Mouse (Mus musculus) liver, embryonic 13.5 days (tissue): ENCODE measurements around the gene Hbb-y. TPM values are rescaled to one million over a fixed set of nuclear protein-coding genes. Genes with fewer than 3 reads are reported as not detected.

Source experiments
- ATAC-seq: fragments of 200-750 bp; cut with Nextera tagmentation; 2 replicates; pipeline ENCODE4 v1.8.0; 2017; ENCODE audit warnings: low read depth, mild to moderate bottlenecking, moderate number of reproducible peaks, moderate library complexity
- DNase-seq: peaks from one replicate; pipeline ENCODE4 v3.0.0; 2022
- H3K27ac ChIP-seq: fragments of 300-500 bp; sonication (generic); 2 replicates; pipeline ENCODE4 v1.5.1; 2015; ENCODE audit warnings: moderate library complexity, mild to moderate bottlenecking, inconsistent platforms
- H3K27me3 ChIP-seq: fragments of 300-500 bp; sonication (generic); 2 replicates; pipeline ENCODE4 v1.6.1; 2015; ENCODE audit warnings: mild to moderate bottlenecking, inconsistent platforms
- H3K36me3 ChIP-seq: fragments of 300-500 bp; sonication (generic); 2 replicates; pipeline ENCODE4 v1.6.1; 2015; ENCODE audit warnings: mild to moderate bottlenecking, inconsistent platforms
- H3K4me1 ChIP-seq: fragments of 300-500 bp; sonication (generic); replicated peaks from 2 replicates; pipeline ENCODE4 v1.6.1; 2015; ENCODE audit warnings: inconsistent platforms
- H3K4me2 ChIP-seq: fragments of 300-500 bp; sonication (generic); 2 replicates; pipeline ENCODE4 v1.6.1; 2015; ENCODE audit warnings: inconsistent platforms, mild to moderate bottlenecking, moderate library complexity
- H3K4me3 ChIP-seq: fragments of 300-500 bp; sonication (generic); replicated peaks from 2 replicates; pipeline ENCODE4 v1.5.1; 2015; ENCODE audit warnings: mild to moderate bottlenecking, inconsistent platforms
- H3K9ac ChIP-seq: fragments of 300-500 bp; sonication (generic); 2 replicates; pipeline ENCODE4 v1.6.1; 2015; ENCODE audit warnings: mild to moderate bottlenecking, inconsistent platforms
- H3K9me3 ChIP-seq: fragments of 300-500 bp; sonication (generic); replicated peaks from 2 replicates; pipeline ENCODE4 v1.6.1; 2016; ENCODE audit warnings: inconsistent platforms
- WGBS: fragments of 180-500 bp; shearing (Covaris S2); methylation state at CpG from one replicate; pipeline ENCODE4 v1.1.7; 2015; ENCODE audit not compliant: insufficient replicate concordance; 5-methylcytosine and 5-hydroxymethylcytosine counted together
- polyA plus RNA-seq: library from polyadenylated mRNA; unstranded; fragments of >200 nt; fragmentation: Nextera tagmentation; extraction: Ambion mirVana; gene quantifications from 2 replicates; pipeline ENCODE4 v1.2.1, GENCODE M21; 2015

Hbb-y gene
- 3,309 and 4,306 TPM in 2 replicates for polyA plus RNA-seq

DNA sequence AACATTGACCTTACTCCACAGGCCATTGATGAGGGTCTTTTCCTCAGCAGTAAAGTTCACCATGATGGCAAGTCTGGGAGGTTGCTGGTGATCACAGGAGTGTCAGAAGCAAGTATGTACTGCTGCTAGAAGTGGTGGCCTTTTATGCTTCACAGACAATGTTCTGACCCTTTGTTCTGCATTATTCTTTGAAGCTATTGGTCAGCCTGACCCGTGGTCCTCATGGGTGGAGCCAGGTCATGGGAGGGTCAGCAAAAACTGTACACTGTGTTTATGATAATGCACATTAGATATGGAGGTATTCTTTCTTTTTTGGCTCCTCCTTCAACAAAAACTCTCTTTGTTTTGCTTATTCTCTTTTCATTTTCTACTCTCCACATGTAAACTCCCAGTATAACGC, at the start of gene Hbb-y:
Gene Hbb-y, minus strand, starts transcription at position 127 of the 400 bp plus-strand sequence.
- Histone ChIP-seq H3K27me3 (no peaks in the 10 kb centered on the region), H3K4me3 (no peak within 1 kb of the TSS), H3K36me3 (no peaks in the 10 kb centered on the region), H3K4me2 (no peak within 1 kb of the TSS), H3K9ac (peak within 1 kb of the TSS; percentile 23; the same call in 1 of the 2 replicates), H3K27ac (peak within 1 kb of the TSS; percentile 78), H3K4me1 (peaks cover 64% of the 10 kb centered on the region), H3K9me3 (no peaks in the 10 kb centered on the region)
- DNase-seq (peak; percentile 39), ATAC-seq (peak; percentile 13; the same call in 1 of the 2 replicates)
- 46% methylated on average over 2 of the region's 2 CpGs for WGBS

DNA sequence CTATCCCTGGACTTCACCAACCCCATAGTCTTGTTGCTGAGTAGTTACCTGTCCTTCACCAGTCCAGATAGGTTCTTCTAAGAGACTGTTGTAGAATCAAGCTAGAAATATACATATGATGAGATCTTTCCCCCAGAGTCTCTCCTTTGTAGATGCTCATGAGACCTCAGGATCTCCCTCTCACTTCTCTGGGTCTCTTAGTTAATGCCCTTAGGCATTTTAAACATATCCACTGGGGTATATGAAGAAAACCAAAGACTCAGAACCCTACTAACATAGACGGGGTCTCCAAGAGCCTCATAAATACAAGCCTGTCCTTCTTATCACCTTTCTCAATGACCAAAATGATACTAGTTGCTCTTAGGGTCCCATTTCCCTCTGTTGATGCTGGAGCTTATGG, 41.4 kb upstream of the Hbb-y start, which contains the start of gene Olfr64:
Gene Olfr64, minus strand, starts transcription at position 101 of the 400 bp plus-strand sequence.
- 53% methylated on average over 1 of the region's 1 CpGs for WGBS
- H3K4me1 ChIP-seq, result peaks cover 2% of the 10 kb centered on the region; the same call in 1 of the 2 replicates
- ATAC-seq, result no peak

DNA sequence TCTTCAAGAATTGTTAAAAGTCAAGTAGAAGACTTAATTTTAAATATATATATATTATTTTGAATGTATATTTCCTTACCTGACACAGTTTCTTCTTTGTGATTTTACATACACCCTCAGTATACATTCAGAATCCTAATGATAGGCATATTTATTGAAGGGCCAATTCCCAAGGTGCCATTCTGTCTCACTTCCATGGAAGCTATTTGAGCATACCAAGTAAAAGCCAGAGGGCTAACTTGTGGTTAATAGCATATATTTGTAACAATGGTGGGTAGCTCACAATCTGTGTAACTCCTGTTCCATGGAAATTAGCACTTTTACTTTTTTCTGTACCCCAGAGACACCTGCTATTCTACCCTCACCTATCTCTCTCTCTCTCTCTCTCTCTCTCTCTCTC, 33.1 kb upstream of the Hbb-y start, which contains the start of gene Olfr66:
Gene Olfr66, minus strand, starts transcription at position 101 of the 400 bp plus-strand sequence.
- Histone ChIP-seq H3K27ac (no peak within 1 kb of the TSS), H3K4me2 (no peak within 1 kb of the TSS), H3K27me3 (0 out of 2 replicates have a peak, but pooled peaks cover 2% of the 10 kb centered on the region), H3K36me3 (no peaks in the 10 kb centered on the region), H3K4me1 (peaks cover 6% of the 10 kb centered on the region; the same call in 1 of the 2 replicates), H3K9me3 (no peaks in the 10 kb centered on the region), H3K4me3 (no peak within 1 kb of the TSS), H3K9ac (no peak within 1 kb of the TSS)
- ATAC-seq, result no peak
- no peak for DNase-seq

More for the DNA sequence above, 41.4 kb upstream of the Hbb-y start, which contains the start of gene Olfr64:
- Histone ChIP-seq H3K27me3 (peaks cover 3% of the 10 kb centered on the region; the same call in 1 of the 2 replicates), H3K27ac (no peak within 1 kb of the TSS), H3K36me3 (no peaks in the 10 kb centered on the region), H3K4me2 (no peak within 1 kb of the TSS), H3K9ac (no peak within 1 kb of the TSS), H3K4me3 (no peak within 1 kb of the TSS), H3K9me3 (no peaks in the 10 kb centered on the region)
- DNase-seq, result no peak

DNA sequence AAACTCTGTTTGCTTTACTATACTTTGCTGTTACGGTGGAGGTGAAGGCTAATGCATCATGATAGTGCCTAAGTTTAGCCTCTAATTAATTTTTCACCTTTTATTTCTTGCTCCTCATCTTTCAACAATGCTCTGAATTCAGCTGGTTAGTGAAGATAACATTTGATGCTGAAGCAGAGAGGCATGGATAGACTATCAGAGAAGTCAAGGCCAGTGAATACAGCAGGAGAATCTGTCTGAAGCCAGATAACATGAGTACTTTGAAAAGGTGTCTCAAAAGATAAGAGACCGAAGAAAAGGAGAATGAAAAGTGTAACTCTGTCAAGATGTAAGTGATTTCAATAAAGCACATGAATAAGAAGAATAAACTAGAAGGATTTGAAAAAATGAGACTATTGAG, 24.1 kb upstream of the Hbb-y start:
- Histone ChIP-seq H3K36me3 (no peaks in the 10 kb centered on the region), H3K27me3 (0 out of 2 replicates have a peak, but pooled peaks cover 2% of the 10 kb centered on the region), H3K4me1 (peaks cover 51% of the 10 kb centered on the region), H3K27ac (peak overlapping the region; percentile 96), H3K4me2 (no peak overlapping the region), H3K4me3 (no peak overlapping the region), H3K9ac (no peak overlapping the region), H3K9me3 (no peaks in the 10 kb centered on the region)
- peak; percentile 44 for DNase-seq
- 19% methylated on average over 2 of the region's 2 CpGs for WGBS
- peak; percentile 93 for ATAC-seq

DNA sequence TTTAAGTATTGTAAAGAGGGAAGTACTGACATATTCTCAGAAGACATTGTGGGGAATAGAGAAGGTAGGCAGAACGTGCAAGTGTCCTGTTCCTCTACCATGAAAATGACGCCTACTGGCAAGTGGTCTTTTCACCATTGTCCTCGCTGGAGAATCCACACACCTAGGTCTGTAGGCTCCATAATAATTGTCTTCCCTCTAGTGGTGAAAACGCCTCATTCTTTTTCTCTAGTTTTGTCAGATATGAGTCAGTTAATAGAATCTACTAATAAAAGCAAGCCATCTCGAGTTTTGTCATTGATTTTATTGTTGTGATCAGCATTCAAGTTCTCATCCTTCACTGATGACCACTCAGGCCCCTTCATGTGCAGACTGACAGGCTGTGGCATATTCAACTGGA, 21.4 kb upstream of the Hbb-y start:
- Histone ChIP-seq H3K9me3 (no peaks in the 10 kb centered on the region), H3K4me1 (peaks cover 65% of the 10 kb centered on the region), H3K27me3 (no peaks in the 10 kb centered on the region), H3K36me3 (no peaks in the 10 kb centered on the region), H3K9ac (peak overlapping the region; percentile 65), H3K4me3 (no peak overlapping the region), H3K27ac (peak overlapping the region; percentile 96), H3K4me2 (0 out of 2 replicates have a peak overlapping the region, but pooled peaks have one; percentile 17)
- no peak for DNase-seq
- WGBS, result 18% methylated on average over 5 of the region's 5 CpGs
- ATAC-seq, result no peak

DNA sequence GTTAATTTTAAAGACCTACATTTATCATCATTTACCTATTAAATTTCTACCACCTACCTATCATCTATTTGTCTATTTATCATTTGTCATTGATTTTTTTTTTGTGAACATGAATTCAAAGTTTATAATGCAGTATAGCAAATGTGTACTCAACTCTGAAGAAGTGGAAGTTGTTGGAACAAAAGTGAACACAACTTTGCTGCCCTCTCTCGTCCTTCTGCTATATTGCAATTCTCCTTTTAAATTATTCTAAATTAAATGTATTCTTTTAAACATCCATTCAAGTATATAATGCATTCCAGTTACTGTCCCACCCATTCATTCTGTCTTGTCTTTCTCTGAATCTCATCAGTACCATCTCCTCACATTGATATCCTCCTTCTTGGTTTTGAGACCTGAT, 20.0 kb upstream of the Hbb-y start:
- Histone ChIP-seq H3K4me3 (no peak overlapping the region), H3K9me3 (no peaks in the 10 kb centered on the region), H3K9ac (peak overlapping the region; percentile 71), H3K4me1 (peaks cover 61% of the 10 kb centered on the region), H3K4me2 (peak overlapping the region; percentile 34; the same call in 1 of the 2 replicates), H3K36me3 (no peaks in the 10 kb centered on the region), H3K27ac (peak overlapping the region; percentile 93), H3K27me3 (no peaks in the 10 kb centered on the region)
- WGBS, result 2% methylated on average over 1 of the region's 1 CpGs
- no peak for ATAC-seq
- DNase-seq, result no peak

DNA sequence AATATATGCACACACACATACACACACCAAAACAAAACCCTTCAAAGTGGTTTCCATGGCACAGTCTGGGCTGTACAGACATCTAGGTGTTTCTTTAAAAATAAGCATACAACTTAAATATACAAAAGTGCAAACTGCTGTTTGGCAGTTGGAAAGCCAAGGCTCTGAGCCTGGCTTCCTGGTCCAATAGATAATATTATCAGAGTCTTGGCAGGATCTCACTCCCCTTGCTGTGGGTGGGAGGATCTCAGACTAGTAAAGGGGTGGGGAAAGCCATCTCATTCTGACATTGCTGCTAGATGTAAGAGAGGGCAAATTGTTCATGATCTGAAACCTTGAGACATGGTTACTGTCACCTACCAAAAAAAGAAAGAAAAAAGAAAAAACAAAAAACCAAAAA, 17.7 kb upstream of the Hbb-y start:
- Histone ChIP-seq H3K36me3 (no peaks in the 10 kb centered on the region), H3K9me3 (no peaks in the 10 kb centered on the region), H3K9ac (peak overlapping the region; percentile 75), H3K4me2 (peak overlapping the region; percentile 57), H3K27ac (peak overlapping the region; percentile 99), H3K4me3 (no peak overlapping the region; the same call in 1 of the 2 replicates), H3K27me3 (no peaks in the 10 kb centered on the region), H3K4me1 (peaks cover 62% of the 10 kb centered on the region)
- DNase-seq (peak; percentile 70), ATAC-seq (peak; percentile 88)

DNA sequence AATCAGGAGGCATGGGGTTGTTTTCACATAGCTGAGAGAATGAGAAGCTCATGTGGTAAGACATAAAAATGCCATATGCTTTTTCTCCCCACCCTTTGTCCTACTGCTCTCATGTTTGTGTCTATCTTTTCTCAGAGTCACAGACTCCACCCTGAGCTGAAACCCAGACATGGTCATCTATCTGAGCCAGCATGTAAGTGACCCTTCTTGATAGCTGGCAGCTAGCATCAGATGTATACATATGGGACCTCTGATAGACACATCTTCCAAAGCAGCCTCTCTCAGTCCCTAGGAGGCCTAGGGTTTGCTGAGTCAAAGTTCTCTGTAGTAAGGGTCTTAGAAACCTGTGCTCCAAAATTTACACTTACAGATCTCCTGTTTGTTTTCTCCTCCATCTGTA, 12.7 kb upstream of the Hbb-y start:
- ATAC-seq, result peak; percentile 92
- Histone ChIP-seq H3K27ac (peak overlapping the region; percentile 98), H3K9me3 (no peaks in the 10 kb centered on the region), H3K4me3 (peak overlapping the region; percentile 9; the same call in 1 of the 2 replicates), H3K4me1 (peaks cover 75% of the 10 kb centered on the region), H3K4me2 (peak overlapping the region; percentile 50), H3K9ac (peak overlapping the region; percentile 76), H3K27me3 (no peaks in the 10 kb centered on the region), H3K36me3 (no peaks in the 10 kb centered on the region)
- DNase-seq, result peak; percentile 77

DNA sequence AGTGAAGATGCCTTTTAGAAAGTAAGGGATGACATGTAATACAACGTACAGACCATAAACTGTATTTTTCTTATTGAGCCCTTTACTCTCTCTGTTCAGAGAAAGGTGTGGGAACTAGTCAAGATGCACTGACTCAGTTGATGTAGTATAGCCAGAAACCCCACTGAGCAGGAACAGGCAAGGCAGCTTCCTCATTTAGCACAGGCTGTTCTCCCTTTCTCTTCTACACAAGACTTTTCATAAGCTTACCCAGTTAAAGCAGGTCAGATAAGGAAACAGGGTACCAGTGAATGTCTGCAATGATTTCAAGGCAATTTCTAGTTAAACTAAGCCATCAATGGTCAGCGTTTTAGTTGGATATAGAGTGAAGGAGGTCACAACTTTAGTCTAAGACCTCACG, 8.5 kb upstream of the Hbb-y start:
- Histone ChIP-seq H3K36me3 (no peaks in the 10 kb centered on the region), H3K9me3 (no peaks in the 10 kb centered on the region), H3K27me3 (no peaks in the 10 kb centered on the region), H3K4me2 (peak overlapping the region; percentile 38; the same call in 1 of the 2 replicates), H3K4me1 (peaks cover 72% of the 10 kb centered on the region), H3K4me3 (no peak overlapping the region), H3K27ac (peak overlapping the region; percentile 98), H3K9ac (peak overlapping the region; percentile 75)
- ATAC-seq (no peak), DNase-seq (no peak)
- WGBS, result 41% methylated on average over 3 of the region's 3 CpGs

DNA sequence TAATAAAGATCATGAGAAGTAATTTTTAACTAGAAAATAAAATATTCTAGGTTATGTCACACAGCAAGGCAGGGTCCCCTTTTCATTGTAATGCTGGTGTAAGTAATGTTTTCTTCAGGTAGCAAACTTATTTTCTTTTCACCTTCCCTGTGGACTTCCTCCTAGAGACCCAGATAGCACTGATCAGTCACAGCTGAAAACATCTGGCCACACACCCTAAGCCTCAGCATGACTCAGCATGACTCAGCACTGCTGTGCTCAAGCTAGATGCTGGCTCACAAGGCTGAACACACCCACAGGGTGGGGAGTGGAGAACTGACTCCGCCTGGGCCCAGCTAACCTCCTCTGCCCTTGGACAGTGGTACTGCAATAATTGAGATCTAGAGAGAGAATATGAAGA, 7.8 kb upstream of the Hbb-y start:
- H3K4me3 ChIP-seq, result no peak overlapping the region
- peak overlapping the region; percentile 75 for H3K9ac ChIP-seq
- H3K4me2 ChIP-seq, result 0 out of 2 replicates have a peak overlapping the region, but pooled peaks have one; percentile 38
- WGBS, result 6% methylated on average over 1 of the region's 1 CpGs
- peaks cover 66% of the 10 kb centered on the region for H3K4me1 ChIP-seq
- H3K27me3 ChIP-seq, result no peaks in the 10 kb centered on the region
- ATAC-seq (peak; percentile 82), DNase-seq (peak; percentile 95)
- H3K9me3 ChIP-seq, result no peaks in the 10 kb centered on the region
- H3K27ac ChIP-seq, result peak overlapping the region; percentile 98
- H3K36me3 ChIP-seq, result no peaks in the 10 kb centered on the region

DNA sequence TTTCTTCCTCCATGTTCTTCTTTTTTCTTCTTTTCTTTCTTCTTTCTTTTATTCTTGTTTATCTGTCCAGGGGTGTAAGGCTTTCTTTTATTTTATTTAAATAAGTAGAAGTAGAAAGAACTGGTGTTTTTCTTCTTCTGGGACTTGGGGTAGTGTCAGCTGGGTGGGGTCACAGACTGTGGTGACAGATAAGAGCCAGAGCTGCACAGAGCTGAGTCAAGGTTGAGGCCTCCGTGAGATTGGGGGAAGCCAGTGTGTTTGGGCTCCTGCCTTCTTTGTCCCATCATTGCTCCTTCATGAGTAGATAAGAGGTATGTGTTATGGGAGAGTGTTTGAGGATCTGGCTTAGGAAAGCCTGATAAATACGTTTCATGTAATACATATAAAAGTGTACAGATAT, 6.1 kb upstream of the Hbb-y start:
- WGBS, result 10% methylated on average over 2 of the region's 2 CpGs
- peak; percentile 92 for ATAC-seq
- H3K27ac ChIP-seq, result peak overlapping the region; percentile 98
- H3K4me1 ChIP-seq, result peaks cover 67% of the 10 kb centered on the region
- DNase-seq, result peak; percentile 74
- H3K9ac ChIP-seq, result peak overlapping the region; percentile 72
- peak overlapping the region; percentile 24; the same call in 1 of the 2 replicates for H3K4me3 ChIP-seq
- no peaks in the 10 kb centered on the region for H3K9me3 ChIP-seq
- H3K4me2 ChIP-seq, result peak overlapping the region; percentile 46
- H3K36me3 ChIP-seq, result no peaks in the 10 kb centered on the region
- no peaks in the 10 kb centered on the region for H3K27me3 ChIP-seq

DNA sequence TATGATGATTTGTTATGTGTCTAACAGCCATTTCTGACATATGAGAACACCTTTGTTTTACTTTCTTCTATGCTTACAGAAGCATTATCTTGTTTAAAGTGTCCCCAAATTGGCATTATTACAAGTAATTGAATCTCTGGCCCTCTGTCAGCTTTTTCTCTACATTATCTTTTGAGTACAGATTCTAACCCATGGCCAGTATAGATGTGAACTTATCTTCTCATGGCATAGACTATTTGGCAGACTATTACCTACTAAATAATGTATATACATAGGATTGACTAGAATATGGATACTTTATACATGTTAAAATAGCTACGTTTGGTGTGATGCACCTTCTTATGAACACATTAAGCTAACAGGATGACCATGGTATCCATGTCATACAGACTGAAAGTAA, 1.7 kb upstream of the Hbb-y start:
- ATAC-seq (peak; percentile 31), DNase-seq (no peak)
- Histone ChIP-seq H3K36me3 (no peaks in the 10 kb centered on the region), H3K9me3 (no peaks in the 10 kb centered on the region), H3K4me3 (no peak overlapping the region), H3K9ac (peak overlapping the region; percentile 49), H3K4me2 (no peak overlapping the region), H3K4me1 (peaks cover 60% of the 10 kb centered on the region), H3K27ac (peak overlapping the region; percentile 78), H3K27me3 (no peaks in the 10 kb centered on the region)
- WGBS, result 41% methylated on average over 1 of the region's 1 CpGs
